Mouse (Mus musculus): Measurements from ENCODE around the gene AL732309.1. TPM values are rescaled to one million over a fixed set of nuclear protein-coding genes. Genes with fewer than 3 reads are reported as not detected.

AL732309.1 gene
- polyA plus RNA-seq, 1 experiment from 2014 or later: 6.8 TPM

DNA sequence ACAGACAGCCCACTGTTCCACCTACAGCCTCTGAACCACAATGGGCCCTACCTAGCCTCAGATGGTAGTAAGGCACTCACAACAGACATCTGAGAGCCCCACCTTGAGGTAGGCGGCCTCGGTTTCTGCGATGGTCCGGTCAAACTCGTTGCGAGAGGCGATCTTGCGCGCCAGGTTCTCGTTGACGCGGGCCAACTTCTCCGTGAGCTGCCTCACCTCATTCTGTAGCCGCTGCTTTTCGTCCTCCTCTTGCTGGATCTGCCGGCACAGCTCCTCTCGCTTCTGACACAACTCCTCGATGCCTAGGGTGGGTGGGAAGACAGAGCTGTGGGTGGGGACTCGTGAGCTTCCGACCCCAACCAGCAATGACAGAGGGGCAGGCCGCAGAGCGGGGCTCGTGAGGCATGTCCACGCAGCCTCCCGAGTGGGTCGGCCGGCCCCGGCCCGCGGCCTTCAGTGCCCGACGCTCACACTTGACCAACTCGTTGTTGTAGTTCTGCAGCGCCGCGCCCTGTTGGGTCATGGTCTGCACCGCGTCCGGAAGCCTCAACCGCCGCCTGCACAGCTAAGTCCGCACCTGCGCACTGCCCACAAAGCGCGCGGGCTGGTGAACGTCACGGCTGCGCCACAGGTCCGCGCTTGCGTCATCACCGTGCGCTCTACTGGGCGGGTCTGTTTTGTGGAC is 25.3 kb upstream of the AL732309.1 start, which contains the start of the genes Ssna1 and Anapc2:
Ssna1 (minus strand) TSS at position 612 of the 685 bp plus-strand sequence.
Anapc2 (plus strand) TSS at position 652 of the 685 bp plus-strand sequence.
- under 1% methylated on average over 54 of the region's 55 CpGs for WGBS
- H3K4me1 ChIP-seq (replicated peaks; ENCODE audit: control insufficient read depth, insufficient read depth, low read length): peaks cover 26% of the 10 kb centered on the region
- H3K9me3 ChIP-seq (ENCODE audit: control insufficient read depth, low read length): no peaks in the 10 kb centered on the region
- peak within 1 kb of the TSS; percentile 92 for H3K4me2 ChIP-seq
- H3K27me3 ChIP-seq (replicated peaks; ENCODE audit: control insufficient read depth, insufficient read depth, low read length): no peaks in the 10 kb centered on the region
- DNase-seq (ENCODE audit: low spot score): peak; percentile 97
- peak within 1 kb of the TSS; percentile 95 for H3K9ac ChIP-seq (ENCODE audit: low read depth, low read length)
- peak within 1 kb of the TSS; percentile 96 for H3K4me3 ChIP-seq (ENCODE audit: low read depth, low read length)
- H3K27ac ChIP-seq (ENCODE audit: low read depth, low read length): peak within 1 kb of the TSS; percentile 81
- H3K36me3 ChIP-seq (ENCODE audit: control insufficient read depth, insufficient read depth, low read length): peaks cover 34% of the 10 kb centered on the region
- ATAC-seq (replicated peaks; ENCODE audit: low FRiP score): peak; percentile 93

DNA sequence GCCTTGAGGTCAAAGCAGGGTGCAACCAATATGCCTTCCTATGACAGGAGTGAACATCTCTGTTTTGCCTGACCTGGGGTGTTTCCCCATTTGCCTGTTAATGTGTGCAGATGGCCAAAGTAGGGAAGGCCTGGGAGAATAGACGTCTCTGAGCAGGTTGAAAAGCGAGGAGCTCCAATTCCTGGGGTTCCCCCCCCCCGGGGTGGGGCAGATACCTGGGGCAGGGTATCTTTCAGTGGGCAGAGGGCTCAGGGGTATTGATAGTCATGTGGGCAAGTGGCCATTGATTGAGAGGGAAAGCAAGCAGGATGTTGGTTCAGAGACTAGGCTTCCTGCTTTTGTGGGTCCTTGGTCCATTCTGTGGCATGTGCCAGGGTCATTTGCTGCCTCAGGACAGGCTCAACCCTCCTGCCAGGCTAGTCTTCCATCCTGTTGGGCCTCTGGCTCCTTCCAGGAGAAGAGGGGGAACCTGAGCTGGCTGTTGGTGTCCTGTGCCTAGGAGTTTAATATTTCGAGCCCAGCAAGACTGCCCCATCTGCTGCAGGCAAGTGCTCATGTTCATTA is 21.2 kb upstream of the AL732309.1 start:
- peaks cover 8% of the 10 kb centered on the region for H3K36me3 ChIP-seq (ENCODE audit: control insufficient read depth, insufficient read depth, low read length)
- H3K4me2 ChIP-seq: no peak overlapping the region; the same call in 1 of the 2 replicates
- H3K27me3 ChIP-seq (replicated peaks; ENCODE audit: control insufficient read depth, insufficient read depth, low read length): peaks cover 3% of the 10 kb centered on the region; the same call in 1 of the 2 replicates
- no peak overlapping the region for H3K4me3 ChIP-seq (ENCODE audit: low read depth, low read length)
- no peak for DNase-seq (ENCODE audit: low spot score)
- ATAC-seq (replicated peaks; ENCODE audit: low FRiP score): no peak
- 77% methylated on average over 4 of the region's 4 CpGs for WGBS
- H3K4me1 ChIP-seq (replicated peaks; ENCODE audit: control insufficient read depth, insufficient read depth, low read length): peaks cover 40% of the 10 kb centered on the region
- no peak overlapping the region for H3K27ac ChIP-seq (ENCODE audit: low read depth, low read length)
- no peaks in the 10 kb centered on the region for H3K9me3 ChIP-seq (ENCODE audit: control insufficient read depth, low read length)
- no peak overlapping the region for H3K9ac ChIP-seq (ENCODE audit: low read depth, low read length)

DNA sequence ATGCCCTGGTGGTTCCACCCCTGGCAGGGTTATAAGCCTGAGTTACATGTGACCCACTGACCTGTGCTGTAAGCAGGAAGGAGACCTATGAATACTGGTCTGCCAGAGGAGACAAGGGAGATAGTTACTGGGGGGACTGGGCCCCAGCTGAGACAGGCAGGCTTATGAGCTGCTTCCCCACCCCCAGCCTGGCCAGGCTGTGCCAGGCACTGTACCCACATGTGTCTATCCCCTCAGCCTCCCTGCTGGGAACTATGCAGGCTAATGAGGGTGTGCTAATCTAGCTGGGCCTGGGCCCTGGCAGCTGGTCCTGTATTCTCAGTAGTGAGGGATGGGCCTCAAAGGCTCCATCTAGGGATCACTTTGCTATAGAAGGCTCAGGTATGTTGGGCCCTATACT is 20.6 kb upstream of the AL732309.1 start:
- ATAC-seq (replicated peaks; ENCODE audit: low FRiP score) (no peak), DNase-seq (ENCODE audit: low spot score) (no peak)
- Histone ChIP-seq H3K36me3 (ENCODE audit: control insufficient read depth, insufficient read depth, low read length) (peaks cover 8% of the 10 kb centered on the region), H3K4me2 (peak overlapping the region; percentile 60; the same call in 1 of the 2 replicates), H3K27me3 (replicated peaks; ENCODE audit: control insufficient read depth, insufficient read depth, low read length) (peaks cover 3% of the 10 kb centered on the region; the same call in 1 of the 2 replicates), H3K4me1 (replicated peaks; ENCODE audit: control insufficient read depth, insufficient read depth, low read length) (peaks cover 40% of the 10 kb centered on the region), H3K4me3 (ENCODE audit: low read depth, low read length) (no peak overlapping the region), H3K9me3 (ENCODE audit: control insufficient read depth, low read length) (no peaks in the 10 kb centered on the region), H3K27ac (ENCODE audit: low read depth, low read length) (peak overlapping the region; percentile 35; the same call in 1 of the 2 replicates), H3K9ac (ENCODE audit: low read depth, low read length) (peak overlapping the region; percentile 31; the same call in 1 of the 2 replicates)

DNA sequence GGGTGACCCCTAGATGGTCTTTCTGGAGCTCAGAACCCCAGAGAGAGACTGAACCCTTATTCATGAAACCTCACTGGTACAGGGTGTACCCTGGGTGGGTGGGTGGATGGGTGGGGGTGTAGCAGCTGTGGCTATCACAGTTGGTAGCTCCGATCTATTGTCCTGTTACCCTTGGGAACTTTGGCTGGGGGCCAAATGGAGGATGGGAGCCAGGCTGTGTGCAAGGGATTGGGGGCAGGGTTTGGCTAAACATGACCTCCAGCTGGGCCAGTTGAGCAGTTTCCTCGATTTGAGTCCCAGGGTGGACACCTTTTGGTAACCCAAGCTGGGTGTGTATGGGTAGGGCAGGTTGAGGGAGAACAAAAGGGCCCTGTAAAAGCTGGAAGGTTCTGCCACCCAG is 20.1 kb upstream of the AL732309.1 start:
- peak overlapping the region; percentile 35; the same call in 1 of the 2 replicates for H3K27ac ChIP-seq (ENCODE audit: low read depth, low read length)
- H3K4me1 ChIP-seq (replicated peaks; ENCODE audit: control insufficient read depth, insufficient read depth, low read length): peaks cover 40% of the 10 kb centered on the region
- 0 out of 2 replicates have a peak overlapping the region, but pooled peaks have one; percentile 42 for H3K9ac ChIP-seq (ENCODE audit: low read depth, low read length)
- no peak for DNase-seq (ENCODE audit: low spot score)
- 37% methylated on average over 2 of the region's 2 CpGs for WGBS
- no peak for ATAC-seq (replicated peaks; ENCODE audit: low FRiP score)
- no peaks in the 10 kb centered on the region for H3K9me3 ChIP-seq (ENCODE audit: control insufficient read depth, low read length)
- H3K4me2 ChIP-seq: peak overlapping the region; percentile 60
- H3K4me3 ChIP-seq (ENCODE audit: low read depth, low read length): no peak overlapping the region
- peaks cover 8% of the 10 kb centered on the region for H3K36me3 ChIP-seq (ENCODE audit: control insufficient read depth, insufficient read depth, low read length)
- peaks cover 3% of the 10 kb centered on the region; the same call in 1 of the 2 replicates for H3K27me3 ChIP-seq (replicated peaks; ENCODE audit: control insufficient read depth, insufficient read depth, low read length)

DNA sequence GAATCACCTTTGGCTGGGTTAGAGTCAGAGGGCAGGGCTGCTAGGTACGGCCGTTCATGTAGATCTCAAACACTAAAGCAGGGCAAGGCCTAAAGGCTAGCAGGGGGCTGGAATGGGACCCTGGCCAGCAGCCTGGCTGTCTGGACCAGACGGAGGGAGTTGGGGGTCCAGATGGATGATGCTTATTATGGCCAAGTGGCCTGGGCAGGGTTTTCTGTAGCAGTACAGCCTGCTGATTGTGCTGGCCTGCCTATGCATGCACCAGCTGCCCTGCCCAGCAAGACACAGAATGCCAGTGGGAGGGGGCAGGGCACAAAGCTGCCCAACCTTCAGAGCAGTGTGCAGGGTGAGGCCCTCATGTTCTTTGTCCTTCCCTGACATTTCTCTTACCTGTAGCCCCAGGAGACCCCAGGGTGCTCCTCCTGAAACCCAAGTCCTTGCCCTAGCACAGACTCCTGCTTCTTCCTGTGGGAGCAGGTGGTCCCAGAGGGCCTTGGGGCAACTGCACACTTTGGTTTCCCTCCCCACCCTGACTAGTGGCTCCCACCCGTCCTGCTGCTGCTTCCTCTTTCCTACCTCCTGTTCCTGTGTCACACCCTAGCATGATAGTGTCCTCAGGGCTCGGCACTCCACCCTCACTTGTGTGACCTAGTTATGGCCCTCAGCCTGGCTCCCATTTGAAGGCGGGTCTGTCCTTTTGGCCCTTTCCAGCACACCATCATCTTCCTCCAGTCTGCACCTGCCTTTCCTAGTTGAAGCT is 19.4 kb upstream of the AL732309.1 start:
- Histone ChIP-seq H3K4me2 (peak overlapping the region; percentile 60), H3K27me3 (replicated peaks; ENCODE audit: control insufficient read depth, insufficient read depth, low read length) (peaks cover 3% of the 10 kb centered on the region; the same call in 1 of the 2 replicates), H3K4me3 (ENCODE audit: low read depth, low read length) (peak overlapping the region; percentile 18; the same call in 1 of the 2 replicates), H3K36me3 (ENCODE audit: control insufficient read depth, insufficient read depth, low read length) (peaks cover 8% of the 10 kb centered on the region), H3K9ac (ENCODE audit: low read depth, low read length) (peak overlapping the region; percentile 42; the same call in 1 of the 2 replicates), H3K4me1 (replicated peaks; ENCODE audit: control insufficient read depth, insufficient read depth, low read length) (peaks cover 35% of the 10 kb centered on the region), H3K9me3 (ENCODE audit: control insufficient read depth, low read length) (no peaks in the 10 kb centered on the region), H3K27ac (ENCODE audit: low read depth, low read length) (0 out of 2 replicates have a peak overlapping the region, but pooled peaks have one; percentile 19)
- DNase-seq (ENCODE audit: low spot score) (no peak), ATAC-seq (replicated peaks; ENCODE audit: low FRiP score) (no peak)
- 53% methylated on average over 6 of the region's 6 CpGs for WGBS

DNA sequence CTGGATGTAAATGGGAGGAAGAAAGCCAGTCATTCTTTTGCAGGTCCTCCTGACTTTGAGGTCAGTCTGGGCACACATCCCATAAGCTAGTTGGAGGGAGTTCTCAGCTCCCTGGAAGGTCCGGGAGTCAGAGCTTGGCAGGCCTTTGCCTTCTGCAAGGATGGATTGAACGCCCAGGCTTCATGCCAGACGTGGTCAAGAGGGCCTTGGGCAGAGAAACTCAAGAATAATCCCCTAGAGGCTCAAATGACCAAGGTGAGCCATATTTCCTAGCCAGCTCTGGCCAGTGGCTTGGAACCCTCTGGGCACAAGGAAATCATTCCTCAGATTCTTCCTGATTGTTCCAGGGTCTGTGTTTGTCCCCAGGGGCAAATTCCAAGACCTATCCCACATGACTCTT is 18.2 kb upstream of the AL732309.1 start:
- Histone ChIP-seq H3K36me3 (ENCODE audit: control insufficient read depth, insufficient read depth, low read length) (peaks cover 2% of the 10 kb centered on the region), H3K9ac (ENCODE audit: low read depth, low read length) (0 out of 2 replicates have a peak overlapping the region, but pooled peaks have one; percentile 27), H3K4me1 (replicated peaks; ENCODE audit: control insufficient read depth, insufficient read depth, low read length) (peaks cover 32% of the 10 kb centered on the region), H3K27me3 (replicated peaks; ENCODE audit: control insufficient read depth, insufficient read depth, low read length) (peaks cover 3% of the 10 kb centered on the region; the same call in 1 of the 2 replicates), H3K4me3 (ENCODE audit: low read depth, low read length) (peak overlapping the region; percentile 75; the same call in 1 of the 2 replicates), H3K9me3 (ENCODE audit: control insufficient read depth, low read length) (no peaks in the 10 kb centered on the region), H3K27ac (ENCODE audit: low read depth, low read length) (no peak overlapping the region), H3K4me2 (peak overlapping the region; percentile 69)
- ATAC-seq (replicated peaks; ENCODE audit: low FRiP score) (no peak), DNase-seq (ENCODE audit: low spot score) (no peak)
- WGBS: 76% methylated on average over 3 of the region's 3 CpGs

DNA sequence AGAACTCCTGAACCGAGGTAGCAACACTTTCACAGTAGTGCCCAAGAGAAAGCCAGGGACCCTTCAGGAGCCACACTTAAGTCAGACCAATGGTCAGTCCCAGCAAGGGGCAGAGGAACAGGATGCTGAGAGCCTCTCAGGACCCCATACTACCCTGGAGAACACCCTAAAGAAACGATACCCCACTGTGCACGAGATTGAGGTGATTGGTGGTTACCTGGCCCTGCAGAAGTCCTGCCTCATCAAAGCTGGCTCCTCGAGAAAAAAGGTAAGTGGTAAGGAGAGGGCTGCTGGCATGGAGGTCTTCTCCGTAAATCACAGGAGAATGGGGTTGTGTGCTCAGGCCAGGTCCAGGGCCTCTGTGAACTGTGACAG is 17.6 kb upstream of the AL732309.1 start:
- WGBS: 66% methylated on average over 5 of the region's 5 CpGs
- no peak for DNase-seq (ENCODE audit: low spot score)
- peaks cover 3% of the 10 kb centered on the region; the same call in 1 of the 2 replicates for H3K27me3 ChIP-seq (replicated peaks; ENCODE audit: control insufficient read depth, insufficient read depth, low read length)
- peaks cover 32% of the 10 kb centered on the region for H3K4me1 ChIP-seq (replicated peaks; ENCODE audit: control insufficient read depth, insufficient read depth, low read length)
- H3K27ac ChIP-seq (ENCODE audit: low read depth, low read length): no peak overlapping the region
- H3K4me2 ChIP-seq: peak overlapping the region; percentile 69
- peak overlapping the region; percentile 75 for H3K4me3 ChIP-seq (ENCODE audit: low read depth, low read length)
- no peaks in the 10 kb centered on the region for H3K9me3 ChIP-seq (ENCODE audit: control insufficient read depth, low read length)
- ATAC-seq (replicated peaks; ENCODE audit: low FRiP score): no peak
- H3K36me3 ChIP-seq (ENCODE audit: control insufficient read depth, insufficient read depth, low read length): no peaks in the 10 kb centered on the region
- peak overlapping the region; percentile 20 for H3K9ac ChIP-seq (ENCODE audit: low read depth, low read length)

DNA sequence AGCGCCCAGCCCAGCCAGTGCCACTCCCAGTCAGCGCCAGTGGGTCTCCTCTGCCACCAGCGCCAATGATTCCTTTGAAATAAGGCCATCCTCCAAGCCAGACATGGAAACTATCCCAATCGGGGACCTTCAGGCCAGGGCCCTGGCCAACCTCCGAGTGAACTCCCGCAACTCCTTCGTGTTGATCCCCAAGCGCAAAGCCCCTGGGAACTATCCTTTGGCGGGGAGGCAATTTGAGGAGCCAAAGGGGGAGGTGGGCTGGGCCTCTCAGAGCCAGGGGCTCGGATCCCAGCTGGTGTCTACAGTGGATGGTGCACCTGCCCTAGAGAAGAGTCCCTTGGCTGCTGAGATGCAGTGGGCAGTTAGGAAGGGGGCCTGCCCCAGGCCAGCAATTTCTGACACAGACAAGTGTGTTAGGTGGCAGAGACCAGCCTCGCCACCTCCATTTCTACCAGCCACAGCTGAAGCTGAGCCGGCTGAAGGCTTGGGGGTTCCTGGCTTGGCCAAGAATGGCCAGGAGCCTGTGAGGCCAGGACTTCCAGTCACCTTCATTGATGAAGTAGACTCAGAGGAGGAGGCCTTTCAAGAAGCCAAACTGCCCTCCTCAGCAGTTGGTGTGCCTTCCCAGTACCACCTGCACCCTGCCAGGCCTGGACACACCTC is 17.1 kb upstream of the AL732309.1 start:
- Histone ChIP-seq H3K27me3 (replicated peaks; ENCODE audit: control insufficient read depth, insufficient read depth, low read length) (peaks cover 3% of the 10 kb centered on the region; the same call in 1 of the 2 replicates), H3K27ac (ENCODE audit: low read depth, low read length) (no peak overlapping the region), H3K36me3 (ENCODE audit: control insufficient read depth, insufficient read depth, low read length) (no peaks in the 10 kb centered on the region), H3K4me2 (peak overlapping the region; percentile 69), H3K4me3 (ENCODE audit: low read depth, low read length) (peak overlapping the region; percentile 75), H3K9me3 (ENCODE audit: control insufficient read depth, low read length) (no peaks in the 10 kb centered on the region), H3K4me1 (replicated peaks; ENCODE audit: control insufficient read depth, insufficient read depth, low read length) (peaks cover 32% of the 10 kb centered on the region), H3K9ac (ENCODE audit: low read depth, low read length) (peak overlapping the region; percentile 63)
- DNase-seq (ENCODE audit: low spot score) (no peak), ATAC-seq (replicated peaks; ENCODE audit: low FRiP score) (no peak)
- 30% methylated on average over 12 of the region's 12 CpGs for WGBS
